Mouse (Mus musculus): ENCODE measurements around the gene Gpx1. TPM values are rescaled to one million over a fixed set of nuclear protein-coding genes. Genes with fewer than 3 reads are reported as not detected.

Gene Gpx1
- total RNA-seq (2012; rRNA removed) = 797 and 939 TPM in 2 replicates

- in situ Hi-C loops (cut with MboI; ENCODE audit: low sequenced_read_pairs in 2 of 2, unreplicated experiment in 2 of 2) = no loop called here
- H3K9ac ChIP-seq (ENCODE audit: insufficient read depth, low read depth, low read length, poor library complexity, severe bottlenecking) = peak within 1 kb of the TSS; percentile 92
- H3K4me1 ChIP-seq (ENCODE audit: control insufficient read depth in 2 of 2, insufficient read depth in 2 of 2, low read length in 2 of 2, poor library complexity in 1 of 2) = peaks cover 0 to 2% of the 10 kb centered on the region in 2 experiments; a peak in 1 of 4 replicates
- TF ChIP-seq HCFC1 (IDR thresholded peaks at IDR 0.05; ENCODE audit: borderline replicate concordance, insufficient read depth, low read length) (no peak), CHD2 (IDR thresholded peaks at IDR 0.05; ENCODE audit: low read depth, low read length) (no peak), ZNF384 (IDR thresholded peaks at IDR 0.05; ENCODE audit: low read depth, low read length) (no peak), MAFK (IDR thresholded peaks at IDR 0.05; ENCODE audit: insufficient read depth, low read depth, low read length) (no peak), ZC3H11A (IDR thresholded peaks at IDR 0.05; ENCODE audit: borderline replicate concordance, low read depth, low read length) (no peak)
- H3K9me3 ChIP-seq (ENCODE audit: control insufficient read depth, insufficient read depth, low read depth, low read length) = no peaks in the 10 kb centered on the region
- peak; percentile 98 for DNase-seq (ENCODE audit: low read depth, low spot score)
- peak within 1 kb of the TSS; percentile 96 for H3K27ac ChIP-seq (ENCODE audit: insufficient read depth, low read depth, low read length, poor library complexity, severe bottlenecking)
- peak within 1 kb of the TSS; percentile 86 to 95 for H3K4me3 ChIP-seq (ENCODE audit: insufficient read depth in 1 of 2, low read depth in 1 of 2, low read length in 2 of 2, poor library complexity in 1 of 2, severe bottlenecking in 1 of 2)
- peaks cover 21% of the 10 kb centered on the region for H3K36me3 ChIP-seq (ENCODE audit: control insufficient read depth, insufficient read depth, low read length, poor library complexity, severe bottlenecking)
These were observed at the start of gene Gpx1 for GRCm38 (mm10) chr9:108338886-108339781. Gene Gpx1 (plus strand): TSS chr9:108338903.

- Histone ChIP-seq H3K36me3 (ENCODE audit: control insufficient read depth, insufficient read depth, low read length, poor library complexity, severe bottlenecking) (no peaks in the 10 kb centered on the region), H3K4me1 (ENCODE audit: control insufficient read depth in 2 of 2, insufficient read depth in 2 of 2, low read length in 2 of 2, poor library complexity in 1 of 2) (peaks cover 0 to 3% of the 10 kb centered on the region in 2 experiments; a peak in 1 of 4 replicates), H3K9ac (ENCODE audit: insufficient read depth, low read depth, low read length, poor library complexity, severe bottlenecking) (no peak overlapping the region; the same call in 1 of the 2 replicates), H3K27ac (ENCODE audit: insufficient read depth, low read depth, low read length, poor library complexity, severe bottlenecking) (no peak overlapping the region), H3K4me3 (ENCODE audit: insufficient read depth in 1 of 2, low read depth in 1 of 2, low read length in 2 of 2, poor library complexity in 1 of 2, severe bottlenecking in 1 of 2) (peak overlapping the region in 1 of 2 experiments; percentile 74; a peak in 2 of 4 replicates), H3K9me3 (ENCODE audit: control insufficient read depth, insufficient read depth, low read depth, low read length) (no peaks in the 10 kb centered on the region)
- no peak for DNase-seq (ENCODE audit: low read depth, low spot score)
- in situ Hi-C loops (cut with MboI; ENCODE audit: low sequenced_read_pairs in 2 of 2, unreplicated experiment in 2 of 2) = no loop called here
- TF ChIP-seq ZNF384 (IDR thresholded peaks at IDR 0.05; ENCODE audit: low read depth, low read length) (peak; percentile 64; the same call in 1 of the 2 replicates), ZC3H11A (IDR thresholded peaks at IDR 0.05; ENCODE audit: borderline replicate concordance, low read depth, low read length) (no peak)
These were observed 49.4 kb upstream of the Gpx1 start for GRCm38 (mm10) chr9:108289347-108289746.

- Histone ChIP-seq H3K27ac (ENCODE audit: insufficient read depth, low read depth, low read length, poor library complexity, severe bottlenecking) (peak within 1 kb of the TSS; percentile 47; the same call in 1 of the 2 replicates), H3K4me3 (ENCODE audit: insufficient read depth in 1 of 2, low read depth in 1 of 2, low read length in 2 of 2, poor library complexity in 1 of 2, severe bottlenecking in 1 of 2) (peak within 1 kb of the TSS; percentile 74 to 80), H3K9ac (ENCODE audit: insufficient read depth, low read depth, low read length, poor library complexity, severe bottlenecking) (peak within 1 kb of the TSS; percentile 79), H3K4me1 (ENCODE audit: control insufficient read depth in 2 of 2, insufficient read depth in 2 of 2, low read length in 2 of 2, poor library complexity in 1 of 2) (peaks cover 0 to 3% of the 10 kb centered on the region in 2 experiments; a peak in 1 of 4 replicates), H3K9me3 (ENCODE audit: control insufficient read depth, insufficient read depth, low read depth, low read length) (no peaks in the 10 kb centered on the region), H3K36me3 (ENCODE audit: control insufficient read depth, insufficient read depth, low read length, poor library complexity, severe bottlenecking) (no peaks in the 10 kb centered on the region)
- DNase-seq (ENCODE audit: low read depth, low spot score) = peak; percentile 94
- in situ Hi-C loops (cut with MboI; ENCODE audit: low sequenced_read_pairs in 2 of 2, unreplicated experiment in 2 of 2) = no loop called here
- TF ChIP-seq CHD2 (IDR thresholded peaks at IDR 0.05; ENCODE audit: low read depth, low read length) = peak; percentile 74; the same call in 1 of the 2 replicates
- TF ChIP-seq MAFK (IDR thresholded peaks at IDR 0.05; ENCODE audit: insufficient read depth, low read depth, low read length) = no peak
- no peak for TF ChIP-seq ZNF384 (IDR thresholded peaks at IDR 0.05; ENCODE audit: low read depth, low read length)
- no peak for TF ChIP-seq ZC3H11A (IDR thresholded peaks at IDR 0.05; ENCODE audit: borderline replicate concordance, low read depth, low read length)
- TF ChIP-seq HCFC1 (IDR thresholded peaks at IDR 0.05; ENCODE audit: borderline replicate concordance, insufficient read depth, low read length) = peak; percentile 95
These were observed 48.5 kb upstream of the Gpx1 start, which contains the start of gene Nicn1 for GRCm38 (mm10) chr9:108290016-108290750. Gene Nicn1 (plus strand): TSS chr9:108290429.

GRCm38 (mm10) chr9:108290773-108291172 is 47.9 kb upstream of the Gpx1 start:
- Histone ChIP-seq H3K27ac (ENCODE audit: insufficient read depth, low read depth, low read length, poor library complexity, severe bottlenecking) (no peak overlapping the region), H3K4me3 (ENCODE audit: insufficient read depth in 1 of 2, low read depth in 1 of 2, low read length in 2 of 2, poor library complexity in 1 of 2, severe bottlenecking in 1 of 2) (peak overlapping the region; percentile 74 to 80), H3K9me3 (ENCODE audit: control insufficient read depth, insufficient read depth, low read depth, low read length) (no peaks in the 10 kb centered on the region), H3K4me1 (ENCODE audit: control insufficient read depth in 2 of 2, insufficient read depth in 2 of 2, low read length in 2 of 2, poor library complexity in 1 of 2) (peaks cover 0 to 4% of the 10 kb centered on the region in 2 experiments; a peak in 1 of 4 replicates), H3K36me3 (ENCODE audit: control insufficient read depth, insufficient read depth, low read length, poor library complexity, severe bottlenecking) (no peaks in the 10 kb centered on the region), H3K9ac (ENCODE audit: insufficient read depth, low read depth, low read length, poor library complexity, severe bottlenecking) (peak overlapping the region; percentile 51; the same call in 1 of the 2 replicates)
- TF ChIP-seq ZNF384 (IDR thresholded peaks at IDR 0.05; ENCODE audit: low read depth, low read length) (no peak), HCFC1 (IDR thresholded peaks at IDR 0.05; ENCODE audit: borderline replicate concordance, insufficient read depth, low read length) (no peak), CHD2 (IDR thresholded peaks at IDR 0.05; ENCODE audit: low read depth, low read length) (no peak), MAFK (IDR thresholded peaks at IDR 0.05; ENCODE audit: insufficient read depth, low read depth, low read length) (no peak), ZC3H11A (IDR thresholded peaks at IDR 0.05; ENCODE audit: borderline replicate concordance, low read depth, low read length) (no peak)
- DNase-seq (ENCODE audit: low read depth, low spot score) = no peak
- in situ Hi-C loops (cut with MboI; ENCODE audit: low sequenced_read_pairs in 2 of 2, unreplicated experiment in 2 of 2) = no loop called here

Data from ES-E14 (cell line).